Mouse (Mus musculus) CD8-positive naive resting alpha-beta T cell, adult 2 months (primary cell): ENCODE data around the gene Vasp.

Source experiments
- DNase-seq, 2 experiments: peaks; one replicate each; pipeline ENCODE4 v3.0.0; 2022; ENCODE audit warnings: low read depth in 2 of 2, low spot score in 2 of 2

Gene Vasp

GRCm38 (mm10) chr7:19239986-19240385, 31.6 kb downstream of the Vasp start:
- DNase-seq = no peak

DNA sequence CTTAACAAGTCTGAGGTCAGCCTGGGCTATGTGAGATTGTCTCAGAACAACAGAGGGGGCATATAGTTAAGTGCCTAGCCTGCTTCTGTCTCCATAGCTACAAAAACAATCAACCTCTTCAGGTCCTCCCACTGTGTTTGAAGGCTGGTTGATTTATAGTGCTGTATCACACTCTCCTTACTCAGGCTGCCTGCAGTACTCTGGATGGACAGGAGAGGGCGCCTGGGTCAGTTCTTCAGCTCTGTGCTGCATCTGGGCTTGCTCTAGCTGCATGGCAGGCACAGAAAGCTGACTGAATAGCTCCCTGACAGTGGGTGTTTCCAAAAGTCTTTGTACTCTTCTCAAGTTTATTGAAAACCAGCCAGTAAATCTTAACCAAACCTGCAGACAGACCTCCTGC, 32.2 kb downstream of the Vasp start:
- peak; percentile 90 to 93 for DNase-seq

DNA sequence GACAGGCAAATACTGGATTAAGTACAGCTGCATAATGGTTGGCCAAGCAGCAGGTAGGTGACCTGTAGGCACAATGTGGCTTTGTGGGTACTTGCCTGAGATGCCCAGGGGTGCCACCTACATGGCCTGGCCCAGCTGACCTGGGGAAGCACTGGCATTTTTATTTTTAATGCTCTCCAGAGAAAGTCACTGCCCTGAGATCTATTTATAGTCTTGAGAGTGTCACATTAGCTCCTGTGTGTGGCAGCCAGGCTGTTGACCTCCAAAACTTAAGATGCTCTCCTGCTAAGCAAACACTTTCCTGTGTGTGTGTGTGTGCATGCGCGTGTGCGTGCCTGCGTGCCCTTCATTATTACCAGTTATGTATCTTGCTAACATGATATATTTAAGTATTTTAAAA, 33.3 kb downstream of the Vasp start:
- DNase-seq = no peak

- DNase-seq = no peak
These were observed 35.2 kb downstream of the Vasp start for GRCm38 (mm10) chr7:19236411-19236810.

- no peak for DNase-seq
These were observed 36.4 kb downstream of the Vasp start for GRCm38 (mm10) chr7:19235092-19235671.

DNA sequence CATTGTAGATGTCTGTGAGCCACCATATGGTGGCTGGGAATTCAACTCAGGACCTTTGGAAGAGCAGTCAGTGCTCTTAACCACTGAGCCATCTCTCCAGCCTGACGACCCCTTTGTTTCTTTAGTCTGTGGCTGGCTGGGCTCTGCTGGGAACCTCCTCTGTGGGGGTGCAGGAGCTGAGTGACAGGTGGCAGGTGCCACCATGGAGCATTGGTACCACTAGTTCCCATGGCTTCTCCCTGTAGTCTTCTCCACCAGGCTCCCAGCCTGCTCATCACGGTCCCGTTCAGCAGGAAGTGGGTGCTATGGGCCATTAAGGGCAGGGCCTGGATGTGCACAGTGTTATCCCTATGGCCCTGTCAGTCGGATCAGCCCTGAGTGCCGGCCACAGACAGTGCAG, 37.0 kb downstream of the Vasp start:
- DNase-seq = no peak

DNA sequence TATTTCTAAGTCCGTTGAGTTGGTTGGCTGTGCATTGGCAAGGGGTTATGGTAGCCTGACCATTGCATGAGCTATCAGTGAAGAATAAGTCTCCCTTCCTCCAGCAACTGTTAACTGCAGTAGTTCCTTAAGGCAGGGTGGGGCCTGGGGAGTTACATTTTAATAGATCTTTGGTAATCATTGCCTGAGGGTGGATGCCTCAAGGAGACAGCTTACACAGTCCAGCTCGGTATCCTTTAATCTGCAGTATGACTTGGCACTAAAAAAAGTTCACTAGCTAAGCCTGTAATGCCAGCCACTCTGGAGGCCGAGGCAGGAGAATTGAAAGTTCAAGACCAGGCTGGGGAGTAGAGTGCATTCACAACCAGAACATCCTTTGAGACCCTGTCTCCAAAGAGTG, 39.8 kb downstream of the Vasp start:
- no peak for DNase-seq

DNA sequence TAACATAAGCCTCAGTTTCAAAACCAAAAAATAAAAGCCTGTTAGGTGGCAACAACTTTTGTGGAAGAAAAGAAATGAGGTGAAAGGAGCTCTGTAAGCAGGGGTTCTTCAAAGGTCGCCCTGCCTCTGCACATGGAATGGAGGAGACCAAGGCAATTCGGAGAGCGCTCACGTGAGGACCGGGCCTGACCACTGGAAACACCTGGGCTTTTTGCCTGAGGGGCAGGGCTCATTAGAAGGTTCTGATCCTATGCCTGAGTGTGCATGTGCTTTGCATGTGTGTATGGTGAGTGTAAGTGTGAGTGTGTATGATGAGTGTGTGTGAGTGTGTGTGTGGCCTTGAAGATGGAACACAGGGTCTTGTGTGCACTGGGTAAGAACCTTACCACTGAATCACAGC, 40.7 kb downstream of the Vasp start:
- DNase-seq = no peak

DNA sequence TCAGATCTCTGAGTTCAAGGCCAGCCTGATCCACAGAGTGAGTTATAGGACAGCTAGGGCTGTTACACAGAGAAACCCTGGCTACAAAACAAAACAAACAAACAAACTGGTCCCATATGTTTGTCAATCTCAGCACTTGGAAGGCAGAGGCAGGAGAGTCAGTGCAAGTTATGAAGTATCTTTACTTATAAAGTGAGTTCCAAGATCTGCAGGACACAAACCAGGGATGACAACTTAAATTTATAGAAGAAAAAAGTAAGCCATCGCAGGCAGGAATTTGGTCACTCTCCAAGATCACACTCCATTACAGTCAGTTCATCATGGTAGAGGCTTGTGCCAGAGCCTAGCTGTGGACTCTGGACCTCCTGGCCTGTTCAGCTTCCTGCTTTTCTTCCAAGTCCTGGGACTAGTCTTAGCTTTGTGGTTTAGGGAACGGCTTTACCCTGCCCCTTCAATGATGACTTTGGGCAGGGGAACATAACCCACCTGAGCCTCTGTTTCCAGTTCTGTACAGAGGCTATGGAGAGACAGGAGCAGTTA, 41.5 kb downstream of the Vasp start:
- no peak for DNase-seq

GRCm38 (mm10) chr7:19229404-19229803, 42.2 kb downstream of the Vasp start:
- DNase-seq = no peak

GRCm38 (mm10) chr7:19228793-19229148, 42.8 kb downstream of the Vasp start:
- no peak for DNase-seq

- peak; percentile 98 for DNase-seq
These were observed 43.5 kb downstream of the Vasp start, which contains the start of gene Opa3 for GRCm38 (mm10) chr7:19227883-19228792. Gene Opa3 (plus strand): TSS chr7:19228334.

DNA sequence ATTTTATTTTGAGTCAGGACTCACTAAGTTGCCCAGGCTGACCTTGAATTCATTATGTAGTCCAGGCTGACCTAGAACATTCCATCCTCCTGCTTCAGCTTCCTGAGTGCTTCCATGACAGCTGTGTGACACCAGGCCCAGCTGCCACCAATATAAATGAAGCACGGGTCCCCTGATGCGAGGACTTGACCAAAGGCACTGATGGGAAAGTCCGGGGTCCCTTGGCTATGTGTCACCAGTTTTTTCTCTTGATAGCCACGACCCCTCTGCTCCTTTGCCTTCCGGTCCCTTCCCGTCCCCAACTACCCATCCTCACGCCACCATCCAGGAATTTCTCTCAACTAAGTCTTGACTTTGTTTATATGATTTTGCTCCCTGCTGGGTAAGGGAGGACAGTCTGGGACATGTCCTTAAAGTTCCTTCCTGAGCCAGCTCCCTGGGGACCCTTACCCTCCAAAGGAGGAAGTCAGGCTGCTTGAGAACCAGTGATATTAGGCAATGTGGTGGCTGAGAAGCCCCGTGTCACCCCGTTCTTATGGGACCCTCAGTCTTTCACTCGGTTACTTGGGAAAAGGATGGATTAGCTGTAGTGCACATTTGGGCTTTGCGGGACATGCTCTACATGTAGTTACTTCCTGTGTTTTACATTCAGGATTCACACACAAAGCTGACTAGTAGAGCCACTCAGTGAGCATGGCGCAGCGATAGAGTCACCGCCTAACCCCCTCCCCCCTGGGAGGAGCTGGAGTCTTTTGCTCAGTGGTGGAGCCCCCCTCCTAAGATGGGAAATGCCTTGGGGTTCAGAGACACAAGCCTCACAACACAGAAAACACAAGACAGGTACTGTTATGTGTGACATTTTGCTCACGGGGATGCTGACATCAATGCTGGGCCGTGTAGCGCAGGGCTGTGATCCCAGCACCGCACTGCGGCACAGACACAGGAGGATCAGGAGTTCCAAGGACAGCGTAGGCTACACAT, 44.5 kb downstream of the Vasp start:
- DNase-seq = peak in 1 of 2 experiments; percentile 55

DNA sequence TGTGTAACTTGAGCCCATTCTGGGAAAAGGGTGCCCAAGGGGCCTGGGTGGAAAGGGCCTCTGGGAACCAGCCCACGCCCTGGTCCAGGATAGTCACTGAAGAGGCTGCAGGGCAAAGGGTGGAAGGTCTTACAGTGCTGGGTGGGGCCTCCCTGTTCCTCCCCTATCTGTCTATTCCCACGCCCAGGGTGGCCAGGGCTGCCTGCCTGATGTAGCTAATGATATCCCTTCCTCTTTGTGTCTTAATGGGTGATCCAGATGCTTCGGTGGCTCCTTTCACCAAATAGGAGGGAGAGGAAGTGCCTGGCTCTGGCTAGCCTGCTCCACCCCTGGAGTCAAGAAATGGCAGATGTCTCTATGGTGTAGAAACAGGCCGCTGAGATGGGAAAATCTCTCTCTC, 46.7 kb downstream of the Vasp start:
- no peak for DNase-seq

GRCm38 (mm10) chr7:19222875-19223274, 48.7 kb downstream of the Vasp start:
- DNase-seq = no peak

DNA sequence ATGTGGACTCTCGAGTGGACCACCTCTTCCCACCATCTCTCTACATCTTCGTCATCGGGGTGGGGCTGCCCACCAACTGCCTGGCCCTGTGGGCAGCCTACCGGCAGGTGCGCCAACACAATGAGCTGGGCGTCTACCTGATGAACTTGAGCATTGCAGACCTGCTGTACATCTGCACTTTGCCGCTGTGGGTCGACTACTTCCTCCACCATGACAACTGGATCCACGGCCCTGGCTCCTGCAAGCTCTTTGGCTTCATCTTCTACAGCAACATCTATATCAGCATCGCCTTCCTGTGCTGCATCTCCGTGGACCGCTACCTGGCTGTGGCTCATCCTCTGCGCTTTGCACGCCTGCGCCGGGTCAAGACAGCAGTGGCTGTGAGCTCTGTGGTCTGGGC, 49.4 kb downstream of the Vasp start:
- no peak for DNase-seq

DNA sequence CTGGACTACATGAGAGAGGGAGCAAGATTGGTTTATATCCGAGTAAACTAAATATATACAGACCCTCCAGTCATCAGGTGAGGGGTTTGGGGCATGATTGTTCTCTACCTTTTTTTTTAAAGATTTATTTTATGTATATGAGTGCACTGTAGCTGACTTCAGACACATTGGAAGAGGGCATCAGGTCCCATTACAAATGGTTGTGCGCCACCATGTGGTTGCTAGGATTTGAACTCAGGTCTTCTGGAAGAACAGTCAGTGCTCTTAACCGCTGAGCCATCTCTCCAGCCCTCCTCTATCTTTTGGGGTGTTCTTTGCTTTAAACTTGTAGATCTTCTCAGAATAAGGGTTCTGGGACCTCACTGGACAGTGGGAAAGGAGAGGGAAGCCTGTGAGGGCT, 51.6 kb downstream of the Vasp start:
- no peak for DNase-seq

DNA sequence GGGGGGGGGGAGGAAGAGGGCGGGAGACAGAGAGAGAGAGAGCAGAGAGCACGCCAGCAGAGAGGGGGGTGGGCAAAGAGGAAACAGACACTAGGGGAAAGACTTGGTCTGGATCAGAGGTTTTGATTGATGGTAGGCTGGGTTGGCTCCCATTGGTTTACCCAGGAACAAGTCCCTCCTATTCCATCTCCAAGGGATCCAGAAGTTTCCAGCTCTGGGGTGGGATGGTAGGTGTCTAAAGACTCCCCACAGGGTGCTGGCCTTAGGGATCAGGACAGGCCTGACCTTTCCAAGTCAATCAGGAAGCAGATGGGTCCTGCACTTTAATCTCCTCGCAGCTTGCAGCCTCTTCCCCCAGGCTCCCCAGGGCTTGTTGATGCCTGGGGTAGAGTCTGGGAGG, 53.7 kb downstream of the Vasp start:
- DNase-seq = no peak

- no peak for DNase-seq
These were observed 54.1 kb downstream of the Vasp start for GRCm38 (mm10) chr7:19217492-19217891.

DNA sequence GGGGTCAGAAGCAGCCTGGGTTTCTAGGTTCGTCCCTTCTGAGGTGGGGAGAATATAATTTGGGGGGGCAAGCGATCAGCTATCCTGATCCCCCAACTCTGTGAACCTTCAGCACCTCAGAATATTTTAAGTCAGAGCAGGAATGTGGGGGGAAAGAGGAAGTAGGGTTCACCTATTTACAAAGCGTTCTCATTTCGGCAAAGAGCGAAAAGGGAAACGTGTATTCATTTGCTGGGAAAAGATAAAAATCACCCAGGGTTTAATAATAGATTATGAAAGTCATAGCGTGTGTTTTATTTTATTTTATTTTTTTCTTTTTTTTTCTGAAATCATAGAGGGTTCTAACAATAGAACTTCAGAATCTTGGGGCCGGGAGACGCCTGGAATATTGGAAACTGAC, 56.7 kb downstream of the Vasp start:
- no peak for DNase-seq

- no peak for DNase-seq
These were observed 57.2 kb downstream of the Vasp start for GRCm38 (mm10) chr7:19214369-19214768.
